Mouse (Mus musculus): ENCODE results near the gene Wscd2. TPM values are rescaled to one million over a fixed set of nuclear protein-coding genes. Genes with fewer than 3 reads are reported as not detected.

The Wscd2 gene
- polyA plus RNA-seq, 1 experiment from 2014 or later, result not detected

DNA sequence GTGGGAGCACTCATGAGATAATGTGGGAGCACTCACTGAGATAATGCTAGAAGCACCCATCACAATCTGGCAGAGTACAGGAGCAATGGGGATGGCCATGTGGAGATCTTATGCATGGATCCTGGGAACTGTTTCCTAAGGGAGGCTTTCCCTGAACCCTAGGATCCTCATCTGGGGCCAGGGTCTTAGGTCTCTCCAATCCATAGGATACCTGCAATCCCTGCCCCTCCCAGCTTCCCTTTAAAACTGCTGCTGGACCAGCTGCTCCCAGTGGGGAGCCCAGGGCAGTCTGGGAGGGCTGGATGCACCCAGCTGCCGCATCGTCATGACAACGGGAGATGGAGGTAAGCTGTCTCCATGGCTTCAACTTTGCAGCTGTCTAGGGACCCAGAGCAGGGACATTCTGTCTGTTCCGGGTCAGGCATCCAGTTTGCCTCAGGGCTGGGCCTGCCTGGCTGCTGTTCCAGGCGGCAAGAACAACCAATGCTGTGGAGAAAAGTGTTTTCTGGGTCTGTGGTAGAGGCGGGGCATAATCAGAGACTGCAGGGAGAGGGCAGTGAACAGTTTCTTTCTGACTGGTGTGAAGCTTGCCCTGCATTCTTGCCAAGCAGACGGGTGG lies 2.4 kb downstream of the Wscd2 start:
- Histone ChIP-seq H3K4me3 (ENCODE audit: inconsistent target) (no peak overlapping the region), H3K27ac (no peak overlapping the region), H3K79me2 (ENCODE audit: inconsistent target) (no peaks in the 10 kb centered on the region), H3K36me3 (ENCODE audit: inconsistent target) (no peaks in the 10 kb centered on the region)
- 32% methylated on average over 7 of the region's 7 CpGs for WGBS (ENCODE audit: missing documents)

DNA sequence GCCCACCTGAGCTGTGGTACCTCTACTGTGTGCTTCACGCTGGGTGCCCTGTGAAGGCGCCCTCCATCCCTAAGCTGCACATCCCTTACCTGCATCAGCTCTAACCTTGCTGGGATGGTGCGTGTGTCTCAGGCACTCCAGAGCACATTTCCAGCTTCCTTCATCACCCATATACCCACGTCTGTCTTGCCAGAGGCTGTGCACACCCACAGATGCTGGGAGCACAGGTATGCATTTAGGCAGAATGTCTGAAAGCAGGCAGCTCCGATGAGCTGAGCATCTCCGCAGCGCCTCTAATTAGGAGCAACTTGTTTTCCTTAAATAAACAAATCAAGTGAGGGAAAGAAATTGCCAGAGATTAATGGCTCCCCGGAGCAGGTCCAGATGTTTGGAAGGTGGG lies 3.9 kb downstream of the Wscd2 start:
- 73% methylated on average over 8 of the region's 8 CpGs for WGBS (ENCODE audit: missing documents)
- Histone ChIP-seq H3K36me3 (ENCODE audit: inconsistent target) (no peaks in the 10 kb centered on the region), H3K4me3 (ENCODE audit: inconsistent target) (no peak overlapping the region), H3K79me2 (ENCODE audit: inconsistent target) (no peaks in the 10 kb centered on the region), H3K27ac (no peak overlapping the region)

DNA sequence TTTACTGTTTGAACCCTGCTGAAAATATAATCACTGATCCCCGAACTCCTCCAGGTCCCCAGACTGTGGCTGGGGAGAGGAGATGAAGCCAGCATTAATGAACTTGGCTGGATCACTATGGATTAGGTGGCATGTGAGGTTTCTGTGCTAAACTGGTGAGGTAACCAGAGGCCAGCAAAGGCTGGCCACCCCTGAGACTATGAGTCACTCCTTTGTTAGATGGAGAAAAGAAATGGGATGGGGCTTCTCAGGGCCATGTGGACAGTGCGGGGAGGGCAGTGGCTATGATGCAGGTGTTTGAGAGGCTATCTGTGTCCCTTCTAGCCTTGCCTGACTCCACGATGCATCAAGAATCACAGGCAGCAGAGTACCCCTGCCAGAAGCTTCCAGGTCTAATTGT lies 6.8 kb downstream of the Wscd2 start:
- Histone ChIP-seq H3K4me3 (ENCODE audit: inconsistent target) (no peak overlapping the region), H3K79me2 (ENCODE audit: inconsistent target) (no peaks in the 10 kb centered on the region), H3K36me3 (ENCODE audit: inconsistent target) (no peaks in the 10 kb centered on the region), H3K27ac (no peak overlapping the region)
- 68% methylated on average over 3 of the region's 3 CpGs for WGBS (ENCODE audit: missing documents)

DNA sequence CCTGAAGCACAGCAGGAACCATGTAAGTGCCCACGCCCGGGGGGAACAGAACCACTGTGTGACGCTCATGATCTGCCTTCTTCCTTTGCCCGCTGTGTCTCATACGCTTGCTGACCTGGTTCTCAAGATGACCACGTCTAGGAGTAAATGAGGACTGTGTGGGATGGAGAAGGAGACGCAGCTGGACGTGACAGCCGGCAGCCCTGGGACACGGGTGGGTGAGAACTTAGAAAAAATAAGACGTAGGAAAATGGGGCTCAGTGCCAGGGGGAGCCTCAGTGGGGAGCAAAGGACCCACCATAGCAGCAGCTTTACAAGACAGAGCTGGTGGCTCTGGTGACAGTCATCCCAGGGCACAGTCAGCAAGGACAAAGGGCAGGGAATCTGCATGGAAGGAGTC lies 9.3 kb downstream of the Wscd2 start:
- H3K36me3 ChIP-seq (ENCODE audit: inconsistent target), result no peaks in the 10 kb centered on the region
- H3K79me2 ChIP-seq (ENCODE audit: inconsistent target), result no peaks in the 10 kb centered on the region
- 91% methylated on average over 11 of the region's 11 CpGs for WGBS (ENCODE audit: missing documents)
- no peak overlapping the region for H3K27ac ChIP-seq
- H3K4me3 ChIP-seq (ENCODE audit: inconsistent target), result no peak overlapping the region

DNA sequence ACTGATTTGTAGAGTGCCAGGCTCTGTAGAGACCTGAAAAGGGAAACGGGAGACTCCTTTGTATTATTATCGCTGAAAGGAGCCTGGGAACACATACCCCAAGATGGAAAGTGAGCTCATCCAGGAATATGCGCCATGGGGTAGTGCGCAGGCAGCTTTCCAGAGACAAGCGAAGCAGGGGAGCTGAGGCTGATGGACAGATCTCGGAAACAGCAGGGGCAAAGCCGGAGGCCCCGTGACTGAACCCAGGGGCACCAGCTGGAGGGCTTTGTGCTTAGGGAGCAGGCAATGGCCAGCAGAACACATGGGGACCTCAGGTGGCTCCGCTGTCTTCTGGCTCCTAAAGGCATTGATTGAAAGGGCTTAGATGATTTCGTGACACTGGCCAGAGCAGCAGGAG lies 13.1 kb downstream of the Wscd2 start:
- H3K27ac ChIP-seq, result no peak overlapping the region
- 88% methylated on average over 10 of the region's 10 CpGs for WGBS (ENCODE audit: missing documents)
- H3K79me2 ChIP-seq (ENCODE audit: inconsistent target), result no peaks in the 10 kb centered on the region
- H3K4me3 ChIP-seq (ENCODE audit: inconsistent target), result no peak overlapping the region
- H3K36me3 ChIP-seq (ENCODE audit: inconsistent target), result no peaks in the 10 kb centered on the region

DNA sequence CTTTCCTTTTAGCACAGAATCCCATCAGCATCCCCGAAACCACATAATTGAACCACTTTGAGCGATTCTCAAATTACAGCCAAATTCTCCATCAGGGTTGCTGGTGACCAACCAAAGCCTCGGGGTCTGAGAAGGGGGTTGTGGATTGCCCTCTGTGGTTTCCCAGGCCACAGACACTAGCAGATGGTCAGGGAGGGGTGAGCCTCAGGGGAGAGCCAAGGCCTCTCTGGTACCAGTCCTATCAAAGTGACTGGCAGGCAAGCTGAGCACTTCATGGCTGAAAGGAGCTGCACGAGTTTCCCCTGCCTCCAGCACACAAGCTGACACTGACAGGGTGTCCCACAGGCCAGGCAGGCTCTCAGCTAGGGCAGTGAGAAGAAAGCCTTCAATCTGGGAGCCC lies 14.5 kb downstream of the Wscd2 start:
- Histone ChIP-seq H3K79me2 (ENCODE audit: inconsistent target) (no peaks in the 10 kb centered on the region), H3K4me3 (ENCODE audit: inconsistent target) (no peak overlapping the region), H3K36me3 (ENCODE audit: inconsistent target) (no peaks in the 10 kb centered on the region), H3K27ac (no peak overlapping the region)
- WGBS (ENCODE audit: missing documents), result 32% methylated on average over 4 of the region's 4 CpGs

DNA sequence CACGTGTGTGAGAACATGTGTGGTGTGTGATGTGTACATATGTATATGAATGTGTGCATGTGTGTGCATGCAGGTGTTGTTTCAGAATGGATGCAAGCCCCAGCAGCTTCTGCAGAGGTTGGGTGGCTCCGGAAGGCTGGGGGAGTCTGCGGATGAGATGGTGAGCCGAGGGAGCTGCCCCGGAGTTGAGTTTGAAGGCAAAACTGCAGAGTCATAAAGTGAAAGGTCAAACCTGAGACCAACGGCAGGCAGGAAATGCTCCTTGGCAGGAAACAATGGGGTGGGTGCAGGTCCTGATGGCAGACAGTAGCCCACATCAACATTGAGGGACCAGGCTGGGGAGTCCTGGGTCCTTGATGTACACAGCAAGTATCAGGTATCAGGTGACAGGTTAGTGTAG lies 15.9 kb downstream of the Wscd2 start:
- Histone ChIP-seq H3K4me3 (ENCODE audit: inconsistent target) (no peak overlapping the region), H3K79me2 (ENCODE audit: inconsistent target) (no peaks in the 10 kb centered on the region), H3K27ac (no peak overlapping the region), H3K36me3 (ENCODE audit: inconsistent target) (no peaks in the 10 kb centered on the region)
- WGBS (ENCODE audit: missing documents), result 20% methylated on average over 6 of the region's 6 CpGs

DNA sequence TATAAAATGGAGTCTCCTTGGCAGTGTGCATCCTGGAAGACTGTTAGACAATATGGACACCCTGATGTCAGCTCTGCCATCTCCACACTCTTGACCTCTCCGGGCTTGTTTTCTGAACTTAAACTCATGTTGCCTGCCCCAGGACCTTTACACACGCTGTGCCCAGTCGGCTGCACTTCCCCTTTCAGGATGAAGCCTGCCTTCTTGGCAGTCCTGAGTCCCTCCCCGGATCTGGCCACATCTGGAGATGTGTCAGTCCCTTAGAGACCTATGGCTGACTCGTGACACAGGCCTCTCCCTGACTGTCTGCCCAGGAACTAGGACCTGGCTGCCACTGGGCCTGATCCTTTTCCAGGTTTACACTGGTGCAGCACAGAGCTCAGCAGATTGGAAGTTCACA lies 16.6 kb downstream of the Wscd2 start:
- WGBS (ENCODE audit: missing documents), result 66% methylated on average over 5 of the region's 5 CpGs

DNA sequence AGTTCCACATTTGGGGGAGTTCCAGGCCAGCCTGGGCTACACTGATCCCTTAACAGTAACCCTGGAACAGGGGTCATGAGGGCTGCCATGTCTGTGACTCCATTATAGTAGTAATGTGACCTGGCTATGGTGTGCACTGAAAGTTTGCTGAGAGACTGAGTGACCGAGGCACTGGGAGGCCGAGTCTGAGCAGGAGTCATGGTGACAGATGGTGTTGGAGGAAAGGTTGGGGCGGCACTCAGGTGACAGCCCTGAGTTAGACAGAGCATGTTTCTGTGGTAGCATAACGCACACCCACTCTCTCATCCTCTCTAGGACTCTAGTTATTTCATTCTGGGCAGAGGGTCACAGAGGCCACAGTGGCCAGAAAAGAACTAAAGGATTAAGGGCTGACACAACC lies 19.0 kb downstream of the Wscd2 start:
- no peak overlapping the region for H3K27ac ChIP-seq
- no peak overlapping the region for H3K4me3 ChIP-seq (ENCODE audit: inconsistent target)
- H3K36me3 ChIP-seq (ENCODE audit: inconsistent target), result no peaks in the 10 kb centered on the region
- H3K79me2 ChIP-seq (ENCODE audit: inconsistent target), result no peaks in the 10 kb centered on the region
- 83% methylated on average over 4 of the region's 4 CpGs for WGBS (ENCODE audit: missing documents)

More for the DNA sequence above, 16.6 kb downstream of the Wscd2 start:
- no peaks in the 10 kb centered on the region for H3K79me2 ChIP-seq (ENCODE audit: inconsistent target)
- no peak overlapping the region for H3K27ac ChIP-seq
- no peak overlapping the region for H3K4me3 ChIP-seq (ENCODE audit: inconsistent target)
- H3K36me3 ChIP-seq (ENCODE audit: inconsistent target), result no peaks in the 10 kb centered on the region

DNA sequence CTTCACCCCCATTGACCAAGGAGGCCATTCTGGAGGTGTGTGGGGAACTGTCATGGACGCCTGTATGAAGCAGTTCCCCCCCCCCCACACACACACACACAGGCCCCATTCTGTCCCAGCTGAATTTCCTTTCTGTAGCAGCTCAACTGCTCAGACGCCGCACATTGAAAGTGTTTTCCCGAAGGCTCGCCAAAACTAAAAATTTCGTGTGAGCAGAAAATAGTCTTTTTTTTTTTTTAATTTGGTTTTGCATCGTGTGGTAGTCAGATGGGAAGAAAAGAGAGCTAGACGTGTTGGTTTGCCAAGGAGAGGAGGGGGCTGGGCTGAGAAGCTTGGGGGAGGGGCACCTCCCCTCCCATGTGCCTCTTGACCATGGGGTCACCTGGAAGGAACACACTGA lies 23.5 kb downstream of the Wscd2 start:
- H3K36me3 ChIP-seq (ENCODE audit: inconsistent target), result no peaks in the 10 kb centered on the region
- H3K27ac ChIP-seq, result no peak overlapping the region
- 81% methylated on average over 8 of the region's 8 CpGs for WGBS (ENCODE audit: missing documents)
- H3K4me3 ChIP-seq (ENCODE audit: inconsistent target), result no peak overlapping the region
- H3K79me2 ChIP-seq (ENCODE audit: inconsistent target), result no peaks in the 10 kb centered on the region

DNA sequence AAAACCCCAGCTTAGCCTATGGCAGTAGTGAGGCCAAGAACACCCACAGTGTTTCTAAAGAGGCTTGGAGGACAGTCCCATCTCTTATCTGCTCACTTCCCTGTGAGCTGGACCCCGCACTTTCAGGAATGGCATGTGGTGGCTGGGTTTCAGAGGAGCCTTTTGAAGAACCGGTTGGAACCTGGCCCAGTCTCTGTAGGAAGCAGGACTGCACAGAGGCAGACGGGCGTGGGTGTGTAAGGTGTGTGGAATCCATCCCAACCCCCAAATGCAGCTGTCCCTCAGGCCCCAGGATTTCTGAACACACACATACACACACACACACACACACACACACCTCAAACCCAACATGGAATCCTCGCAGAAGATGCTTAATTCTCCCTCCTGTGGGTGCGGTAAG lies 23.9 kb downstream of the Wscd2 start:
- H3K27ac ChIP-seq, result no peak overlapping the region
- H3K79me2 ChIP-seq (ENCODE audit: inconsistent target), result no peaks in the 10 kb centered on the region
- no peak overlapping the region for H3K4me3 ChIP-seq (ENCODE audit: inconsistent target)
- 78% methylated on average over 6 of the region's 6 CpGs for WGBS (ENCODE audit: missing documents)
- no peaks in the 10 kb centered on the region for H3K36me3 ChIP-seq (ENCODE audit: inconsistent target)

DNA sequence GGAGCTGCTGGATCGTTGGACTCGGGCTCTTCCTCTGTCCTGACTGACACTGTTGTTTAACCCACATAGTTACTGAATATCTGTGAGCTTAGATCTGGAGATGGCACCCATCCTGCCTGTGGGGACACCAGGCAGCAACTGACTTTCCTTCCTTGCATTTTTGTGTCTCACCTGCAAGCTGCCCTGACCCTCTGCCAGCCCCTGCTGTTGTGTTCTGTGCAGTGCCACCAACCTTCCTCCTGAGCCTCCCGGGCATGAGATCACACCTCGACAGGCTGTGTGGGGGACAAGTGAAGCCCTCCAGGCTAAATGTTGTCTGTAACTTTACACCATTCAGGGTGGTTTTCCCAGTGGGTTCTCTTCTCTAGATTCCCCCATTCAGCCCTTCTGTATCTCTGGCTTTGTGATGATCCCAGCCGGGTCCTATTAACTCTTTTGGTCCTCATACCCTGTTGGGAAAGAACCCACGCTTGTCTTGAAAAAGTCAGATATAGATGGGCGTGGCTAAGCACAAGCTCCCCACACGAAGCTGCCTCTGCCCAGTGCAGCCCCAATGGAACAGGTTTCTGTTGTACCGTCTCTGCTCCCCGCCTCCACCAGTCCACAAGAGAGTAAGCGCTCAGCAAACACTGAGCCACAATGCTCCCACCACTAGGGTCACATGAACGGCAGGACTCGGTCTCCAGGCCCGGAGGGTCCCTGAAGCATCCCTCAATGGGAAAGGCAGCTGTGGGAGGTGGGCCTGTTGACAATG lies 26.2 kb downstream of the Wscd2 start:
- H3K27ac ChIP-seq, result no peak overlapping the region
- H3K79me2 ChIP-seq (ENCODE audit: inconsistent target), result no peaks in the 10 kb centered on the region
- no peak overlapping the region for H3K4me3 ChIP-seq (ENCODE audit: inconsistent target)
- no peaks in the 10 kb centered on the region for H3K36me3 ChIP-seq (ENCODE audit: inconsistent target)
- 69% methylated on average over 14 of the region's 14 CpGs for WGBS (ENCODE audit: missing documents)

DNA sequence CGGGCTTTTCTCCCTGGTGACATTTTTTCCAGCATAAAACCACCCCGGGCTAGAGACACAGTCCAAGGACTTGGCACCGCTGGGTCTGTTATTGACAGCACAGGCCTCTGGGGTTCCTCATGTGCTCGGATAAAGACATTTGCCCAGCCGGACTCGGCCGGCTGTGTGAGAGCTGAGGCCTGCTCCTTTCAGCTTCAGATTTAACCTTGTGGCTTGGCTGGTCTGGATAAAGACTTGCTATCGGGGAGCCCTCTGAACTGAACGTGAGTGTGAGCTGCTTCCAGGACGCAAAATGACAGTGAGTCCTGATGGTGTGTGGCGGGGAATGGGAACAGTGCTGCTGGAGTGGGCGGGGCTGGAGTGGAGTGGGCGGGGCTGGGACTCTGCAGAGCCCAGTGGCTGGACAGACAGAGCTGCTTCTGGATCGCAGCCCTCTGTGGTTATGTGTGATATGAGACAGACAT lies 26.8 kb downstream of the Wscd2 start:
- no peak overlapping the region for H3K4me3 ChIP-seq (ENCODE audit: inconsistent target)
- 68% methylated on average over 14 of the region's 14 CpGs for WGBS (ENCODE audit: missing documents)
- H3K36me3 ChIP-seq (ENCODE audit: inconsistent target), result no peaks in the 10 kb centered on the region
- no peak overlapping the region for H3K27ac ChIP-seq
- H3K79me2 ChIP-seq (ENCODE audit: inconsistent target), result no peaks in the 10 kb centered on the region

DNA sequence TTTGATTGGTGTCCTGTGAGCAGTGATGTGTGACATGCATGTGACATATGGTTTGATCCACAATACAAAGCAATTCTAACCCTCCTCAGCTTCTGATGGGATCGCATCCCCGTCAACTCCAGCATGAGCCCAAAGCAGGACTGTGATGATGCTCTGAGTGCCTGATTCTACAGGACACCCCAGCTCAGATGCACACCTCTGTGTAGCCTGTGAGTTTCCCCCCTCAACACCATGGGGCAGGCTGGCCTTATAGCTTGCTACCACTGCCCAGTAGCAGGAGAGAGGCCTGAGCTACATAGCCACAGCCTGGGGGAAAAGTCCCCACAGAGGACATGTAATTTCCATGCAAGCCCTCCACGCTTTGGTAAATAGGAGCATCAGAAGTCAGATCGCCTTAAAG lies 27.3 kb downstream of the Wscd2 start:
- H3K36me3 ChIP-seq (ENCODE audit: inconsistent target), result no peaks in the 10 kb centered on the region
- H3K79me2 ChIP-seq (ENCODE audit: inconsistent target), result no peaks in the 10 kb centered on the region
- no peak overlapping the region for H3K27ac ChIP-seq
- H3K4me3 ChIP-seq (ENCODE audit: inconsistent target), result no peak overlapping the region
- 91% methylated on average over 4 of the region's 4 CpGs for WGBS (ENCODE audit: missing documents)

DNA sequence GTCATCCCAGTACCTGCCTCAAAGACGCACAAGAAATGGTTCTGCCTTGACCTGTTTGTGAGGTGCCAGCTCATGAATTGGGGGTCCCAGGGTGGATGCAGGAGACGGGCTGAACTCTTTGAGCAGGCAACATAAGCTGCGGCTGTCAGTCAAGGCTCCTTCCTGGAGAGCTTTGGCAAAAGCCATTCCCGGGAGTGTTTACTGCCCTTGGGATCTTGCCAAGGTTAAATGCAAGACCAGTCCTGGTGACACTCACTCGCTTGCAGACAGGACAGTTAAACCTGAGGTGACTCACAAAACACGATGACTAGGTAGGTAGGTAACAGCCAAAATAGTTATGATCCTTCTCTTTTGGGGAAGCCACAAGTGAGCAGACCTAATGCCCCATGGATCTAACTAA lies 30.9 kb downstream of the Wscd2 start:
- Histone ChIP-seq H3K4me3 (ENCODE audit: inconsistent target) (no peak overlapping the region), H3K27ac (no peak overlapping the region), H3K79me2 (ENCODE audit: inconsistent target) (no peaks in the 10 kb centered on the region), H3K36me3 (ENCODE audit: inconsistent target) (no peaks in the 10 kb centered on the region)
- WGBS (ENCODE audit: missing documents), result 86% methylated on average over 6 of the region's 6 CpGs

All from macrophage (primary cell).